Mouse (Mus musculus): ENCODE results near the gene Klf1.

DNA sequence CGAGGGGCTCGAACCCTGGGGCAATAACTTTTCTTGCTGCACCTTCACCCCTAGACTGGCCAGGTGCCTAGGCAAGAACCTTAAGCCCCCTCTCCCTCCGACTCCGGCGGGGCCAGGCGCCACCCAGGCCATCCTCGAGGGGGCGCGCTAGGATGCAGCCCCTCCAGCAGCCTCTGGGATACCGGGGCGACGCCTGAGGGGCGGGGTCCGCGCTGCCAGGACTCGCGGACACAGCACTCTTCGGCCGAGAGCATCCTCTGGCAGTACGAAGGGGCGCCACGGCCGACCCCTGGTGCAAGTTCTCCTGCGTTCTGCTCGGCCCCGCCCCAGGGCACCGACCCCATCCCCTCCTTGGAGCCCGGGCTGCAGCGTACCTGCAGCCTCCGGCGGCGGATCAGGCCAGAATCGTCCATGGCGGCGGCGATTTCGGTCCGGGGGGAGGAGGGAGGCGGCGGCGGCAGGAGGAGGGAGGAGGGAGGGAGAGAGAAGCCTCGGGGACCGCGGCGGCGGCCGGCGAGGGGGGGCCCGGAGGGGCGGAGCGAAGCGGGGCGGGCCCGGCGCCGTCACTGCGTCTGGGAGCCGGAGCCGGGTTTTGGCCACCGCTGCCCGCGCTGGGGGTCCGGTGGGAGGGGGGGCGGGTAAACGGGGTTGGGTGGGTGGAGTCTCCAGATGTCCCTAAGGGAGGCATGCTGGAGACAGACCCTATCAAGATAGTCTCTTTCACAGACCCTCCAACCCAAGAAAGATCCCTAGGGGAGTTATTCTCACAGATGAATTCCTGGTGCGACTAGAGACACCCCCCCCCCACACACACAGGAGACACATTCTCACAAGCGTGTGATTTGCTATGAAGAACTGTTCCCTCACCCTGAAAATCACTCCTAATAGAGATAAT lies 44.2 kb downstream of the Klf1 start:
- TF ChIP-seq CTCF (IDR thresholded peaks at IDR 0.05; ENCODE audit: low read depth) = peak; percentile 25; the same call in 1 of the 2 replicates
- TF ChIP-seq EP300 (optimal IDR thresholded peaks at IDR 0.05) = no peak

Data from stomach, postnatal 0 days (tissue).